Mouse (Mus musculus) urinary bladder, adult 2 months (tissue): Measurements from ENCODE around the gene Ppp1r37. TPM values are rescaled to one million over a fixed set of nuclear protein-coding genes. Genes with fewer than 3 reads are reported as not detected.
"Not testable (repeated sequence)": the region's sequence is repeated elsewhere in the genome, so short reads cannot be mapped to it uniquely, and the experiment has no call there.

ENCODE experiments used
- DNase-seq: peaks from one replicate; pipeline ENCODE4 v3.0.0; 2022; ENCODE audit warnings: low spot score
- polyA plus RNA-seq: library from polyadenylated mRNA; depleted of rRNA; stranded (reverse); fragments of >200 nt; gene quantifications from 2 replicates; pipeline ENCODE4 v1.2.3, GENCODE M21; 2012

The Ppp1r37 gene
- polyA plus RNA-seq, 1 experiment = 64.8 TPM

- no peak for DNase-seq
Observed at GRCm38 (mm10) chr7:19541681-19542154, 21.2 kb downstream of the Ppp1r37 start.

GRCm38 (mm10) chr7:19540771-19541566 lies 21.9 kb downstream of the Ppp1r37 start:
- no peak for DNase-seq

GRCm38 (mm10) chr7:19534676-19535075 lies 28.2 kb downstream of the Ppp1r37 start:
- no peak for DNase-seq

- DNase-seq = no peak
Observed at GRCm38 (mm10) chr7:19532240-19532639, 30.6 kb downstream of the Ppp1r37 start.

GRCm38 (mm10) chr7:19531077-19531476 lies 31.8 kb downstream of the Ppp1r37 start:
- no peak for DNase-seq

- no peak for DNase-seq
Observed at GRCm38 (mm10) chr7:19525105-19525481, 37.8 kb downstream of the Ppp1r37 start.

GRCm38 (mm10) chr7:19524420-19525104 lies 38.3 kb downstream of the Ppp1r37 start:
- no peak for DNase-seq

- no peak for DNase-seq
Observed at GRCm38 (mm10) chr7:19523757-19524419, 39.0 kb downstream of the Ppp1r37 start.

GRCm38 (mm10) chr7:19523017-19523756 lies 39.7 kb downstream of the Ppp1r37 start:
- no peak for DNase-seq

- DNase-seq = no peak
Observed at GRCm38 (mm10) chr7:19520032-19520431, 42.8 kb downstream of the Ppp1r37 start.

GRCm38 (mm10) chr7:19517652-19518365 lies 45.1 kb downstream of the Ppp1r37 start, which contains the start of gene Nkpd1:
Gene Nkpd1 (plus strand): TSS chr7:19517838.
- peak; percentile 49 for DNase-seq

- no peak for DNase-seq
Observed at GRCm38 (mm10) chr7:19512353-19512752, 50.5 kb downstream of the Ppp1r37 start.

- not testable (repeated sequence) for DNase-seq
Observed at GRCm38 (mm10) chr7:19511934-19512333, 50.9 kb downstream of the Ppp1r37 start.

GRCm38 (mm10) chr7:19509786-19510185 lies 53.1 kb downstream of the Ppp1r37 start:
- DNase-seq = no peak

GRCm38 (mm10) chr7:19508924-19509568 lies 53.8 kb downstream of the Ppp1r37 start:
- DNase-seq = no peak

- peak; percentile 84 for DNase-seq
Observed at GRCm38 (mm10) chr7:19508150-19508923, 54.5 kb downstream of the Ppp1r37 start, which contains the start of the genes Bloc1s3 and Trappc6a. Gene Bloc1s3 (minus strand): TSS chr7:19508367. Gene Trappc6a (plus strand): TSS chr7:19508395.

GRCm38 (mm10) chr7:19507612-19507981 lies 55.3 kb downstream of the Ppp1r37 start:
- DNase-seq = no peak

GRCm38 (mm10) chr7:19506969-19507611 lies 55.8 kb downstream of the Ppp1r37 start:
- DNase-seq = no peak

- no peak for DNase-seq
Observed at GRCm38 (mm10) chr7:19506326-19506725, 56.5 kb downstream of the Ppp1r37 start.
